Mouse (Mus musculus) ES-Bruce4 (cell line): Measurements from ENCODE around the gene Adss.
"Not testable (repeated sequence)": the region's sequence is repeated elsewhere in the genome, so short reads cannot be mapped to it uniquely, and the experiment has no call there.

ENCODE experiments used
- CTCF ChIP-seq: IDR thresholded peaks from one replicate; pipeline ENCODE4 v1.8.1; 2011; ENCODE audit warnings: low read depth, low read length
- EP300 ChIP-seq: IDR thresholded peaks from 2 replicates; pipeline ENCODE4 v1.6.1; 2011; ENCODE audit warnings: low read depth, low read length; ENCODE audit not compliant: insufficient read depth
- POLR2A ChIP-seq: IDR thresholded peaks from one replicate; pipeline ENCODE4 v1.8.1; 2011; ENCODE audit warnings: low read length; ENCODE audit not compliant: insufficient read depth

- not testable (repeated sequence) for TF ChIP-seq POLR2A, CTCF, EP300
These were observed 31.5 kb upstream of the Adss start for GRCm38 (mm10) chr1:177827776-177828175.
